Mouse (Mus musculus) large intestine, adult 2 months (tissue): ENCODE results near the gene H13. TPM values are rescaled to one million over a fixed set of nuclear protein-coding genes. Genes with fewer than 3 reads are reported as not detected.
"Not testable (repeated sequence)": the region's sequence is repeated elsewhere in the genome, so short reads cannot be mapped to it uniquely, and the experiment has no call there.

Experiments
- DNase-seq: peaks from one replicate; pipeline ENCODE4 v3.0.0-alpha.2; 2012; ENCODE audit warnings: low read depth, low spot score
- WGBS: fragments of 180-500 bp; shearing (Covaris S2); methylation state at CpG from one replicate; pipeline ENCODE4 v1.1.7; 2018; 5-methylcytosine and 5-hydroxymethylcytosine counted together
- polyA plus RNA-seq: library from polyadenylated mRNA; depleted of rRNA; stranded (reverse); fragments of >200 nt; gene quantifications from 2 replicates; pipeline ENCODE4 v1.2.3, GENCODE M21; 2012

The H13 gene
- polyA plus RNA-seq, 1 experiment: 102 TPM

DNA sequence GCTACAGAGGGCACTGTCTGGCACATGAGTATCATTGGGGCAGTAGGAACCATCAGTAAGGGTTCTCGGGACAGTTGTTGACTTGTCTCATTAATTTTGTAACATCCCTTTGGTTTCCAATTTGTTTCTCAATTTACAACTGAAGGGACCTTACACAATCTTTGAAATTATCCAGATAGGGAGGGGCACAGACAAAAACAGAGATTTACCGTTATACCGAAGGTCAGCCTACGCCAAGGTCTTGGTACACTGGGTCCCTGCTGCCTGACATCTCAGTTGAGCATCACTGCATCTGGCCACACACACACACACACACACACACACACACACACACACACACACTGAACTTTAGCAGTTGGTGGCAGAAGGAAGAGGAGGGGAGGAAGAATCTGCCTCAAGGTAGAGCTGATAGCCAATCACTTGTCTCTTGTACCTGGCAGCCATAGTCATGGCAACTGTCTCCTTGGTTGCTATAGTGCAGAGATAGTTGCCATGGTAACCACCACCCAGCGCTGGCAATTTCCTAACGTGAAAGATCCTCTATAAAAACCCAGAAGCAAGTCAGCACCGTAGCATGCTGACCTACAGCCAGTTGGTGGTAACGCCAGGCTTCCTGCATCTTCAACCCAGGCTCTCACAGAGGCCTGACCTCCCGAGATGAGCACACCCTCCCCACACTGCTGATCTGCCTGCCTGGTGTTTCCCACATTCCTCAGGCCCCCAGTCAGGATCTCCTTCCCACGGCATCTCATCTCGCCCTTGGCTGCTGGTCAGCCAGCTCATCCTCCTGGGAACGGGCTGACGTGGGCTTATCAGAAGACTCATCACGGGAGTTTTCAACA lies 15.2 kb upstream of the H13 start:
- WGBS: 40% methylated on average over 14 of the region's 14 CpGs
- no peak for DNase-seq

- DNase-seq: no peak
- WGBS: 55% methylated on average over 10 of the region's 10 CpGs
These were observed 11.9 kb upstream of the H13 start for GRCm38 (mm10) chr2:152657398-152657797.

DNA sequence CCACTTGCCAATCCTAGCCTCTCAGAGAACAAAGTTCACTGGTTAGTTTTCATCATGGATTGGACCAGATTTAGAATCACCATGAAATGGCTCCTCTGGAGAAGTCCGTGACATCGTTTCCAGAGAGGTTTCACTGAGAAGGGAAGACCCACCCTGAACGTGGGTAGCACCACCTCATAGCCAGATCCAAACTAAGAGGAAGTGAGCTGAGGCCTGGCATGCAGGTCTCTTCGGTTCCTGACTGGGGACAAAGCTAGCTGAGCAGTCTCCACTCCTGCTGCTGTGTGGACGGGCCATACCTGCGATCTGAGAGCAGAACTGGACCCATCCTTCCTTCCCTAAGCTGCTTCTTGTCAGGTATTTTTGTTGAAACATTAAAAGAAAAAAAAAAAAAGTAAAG lies 8.1 kb upstream of the H13 start:
- 75% methylated on average over 6 of the region's 6 CpGs for WGBS
- DNase-seq: no peak

DNA sequence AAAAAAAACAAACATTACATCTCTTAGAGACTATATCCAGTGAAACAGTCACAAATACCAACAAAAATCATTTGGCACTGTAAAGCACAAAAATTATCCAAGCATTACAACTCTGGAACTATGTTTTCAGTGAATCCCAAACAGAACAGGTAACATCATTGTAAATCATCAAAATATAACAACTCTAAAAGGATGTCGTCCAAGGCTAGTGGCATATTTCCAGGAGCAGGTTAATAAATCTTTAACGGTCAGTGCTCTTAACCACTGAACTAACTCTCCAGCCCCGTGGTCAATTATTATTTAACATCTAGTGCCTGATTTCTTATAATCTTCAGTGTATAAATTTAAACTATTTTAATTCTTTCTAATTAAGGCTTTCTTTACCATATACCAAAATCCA lies 3.1 kb upstream of the H13 start:
- 40% methylated on average over 3 of the region's 3 CpGs for WGBS
- not testable (repeated sequence) for DNase-seq

- no peak for DNase-seq
- 2% methylated on average over 46 of the region's 46 CpGs for WGBS
These were observed 601 bp downstream of the H13 start for GRCm38 (mm10) chr2:152669639-152670484.

DNA sequence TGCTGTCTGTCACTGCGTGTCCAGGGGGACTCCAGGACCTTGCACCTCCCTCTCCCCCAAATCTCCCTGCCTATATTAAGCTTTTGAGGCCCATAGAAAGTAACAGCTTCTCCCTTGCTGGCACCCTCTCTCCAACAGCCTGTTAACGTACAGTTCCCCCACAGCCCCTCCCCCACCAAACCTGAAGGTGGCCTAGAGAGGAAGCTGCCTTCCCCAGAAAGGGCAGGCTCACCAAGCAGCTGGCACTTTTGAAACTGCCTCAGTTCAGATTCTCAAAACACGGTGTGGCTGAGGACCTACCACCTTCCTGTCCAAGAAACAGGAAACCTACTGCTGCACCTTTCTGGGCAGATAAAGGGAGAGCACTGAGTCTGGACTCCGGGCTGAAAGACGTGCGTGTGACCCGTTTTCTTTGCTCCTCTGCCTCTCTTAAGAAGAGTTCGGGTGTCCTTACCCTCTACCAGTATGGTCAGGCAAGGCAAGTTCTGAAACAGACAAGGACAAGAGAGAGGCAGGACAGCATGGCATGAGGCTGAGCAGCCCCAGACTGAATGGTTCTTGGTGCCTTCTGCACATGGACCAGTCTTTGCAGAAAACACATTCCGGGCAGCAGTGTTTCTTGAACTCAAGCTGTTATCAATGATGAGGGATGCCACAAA lies 1.9 kb downstream of the H13 start:
- WGBS: 42% methylated on average over 9 of the region's 9 CpGs
- no peak for DNase-seq

DNA sequence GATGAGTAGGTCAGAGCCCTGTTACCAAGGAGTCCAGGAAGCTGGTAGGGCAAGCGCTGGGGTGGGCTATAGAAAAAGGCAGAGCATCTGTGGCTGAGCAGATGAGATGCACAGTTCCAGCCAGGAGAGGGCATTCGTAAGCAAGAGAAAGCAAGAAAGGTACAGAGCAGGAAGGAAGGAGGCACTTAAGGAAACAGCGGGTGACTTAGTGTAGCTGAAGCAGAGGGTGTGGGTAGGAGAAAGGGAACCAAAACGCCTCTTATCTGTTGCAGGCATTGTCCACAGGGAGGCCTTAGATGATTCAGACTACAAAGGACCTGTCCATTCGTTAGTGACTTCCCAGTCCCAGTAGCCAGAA lies 2.4 kb downstream of the H13 start:
- 6% methylated on average over 5 of the region's 5 CpGs for WGBS
- DNase-seq: no peak

DNA sequence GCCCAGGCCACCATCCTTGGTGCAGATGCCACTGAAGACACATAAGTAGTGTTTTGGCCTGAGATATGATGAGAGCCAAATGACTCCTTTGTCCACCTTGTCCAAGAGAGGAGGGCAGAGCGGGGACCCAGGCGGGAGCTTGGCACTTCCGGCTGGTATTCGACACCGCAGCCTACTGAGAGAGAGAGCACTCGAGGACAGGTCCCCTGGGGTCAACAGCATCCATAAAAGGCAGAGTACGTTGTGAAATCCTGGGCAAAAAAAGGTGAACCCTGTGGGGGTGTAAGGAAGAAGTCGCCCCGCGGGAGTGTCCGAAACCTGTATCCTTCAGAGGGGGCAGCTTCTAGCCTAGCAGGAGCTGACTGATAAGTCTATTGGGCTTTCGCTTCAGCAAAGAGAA lies 2.9 kb downstream of the H13 start:
- 81% methylated on average over 12 of the region's 12 CpGs for WGBS
- no peak for DNase-seq

GRCm38 (mm10) chr2:152674148-152674547 lies 4.9 kb downstream of the H13 start:
- 20% methylated on average over 11 of the region's 11 CpGs for WGBS
- no peak for DNase-seq

- 64% methylated on average over 13 of the region's 13 CpGs for WGBS
These were observed 6.1 kb downstream of the H13 start for GRCm38 (mm10) chr2:152675252-152675791.

GRCm38 (mm10) chr2:152678302-152678701 lies 9.0 kb downstream of the H13 start:
- no peak for DNase-seq
- WGBS: 43% methylated on average over 3 of the region's 3 CpGs

More at GRCm38 (mm10) chr2:152675252-152675791, 6.1 kb downstream of the H13 start:
- DNase-seq: no peak

- no peak for DNase-seq
- 79% methylated on average over 5 of the region's 5 CpGs for WGBS
These were observed 9.7 kb downstream of the H13 start for GRCm38 (mm10) chr2:152678925-152679324.

DNA sequence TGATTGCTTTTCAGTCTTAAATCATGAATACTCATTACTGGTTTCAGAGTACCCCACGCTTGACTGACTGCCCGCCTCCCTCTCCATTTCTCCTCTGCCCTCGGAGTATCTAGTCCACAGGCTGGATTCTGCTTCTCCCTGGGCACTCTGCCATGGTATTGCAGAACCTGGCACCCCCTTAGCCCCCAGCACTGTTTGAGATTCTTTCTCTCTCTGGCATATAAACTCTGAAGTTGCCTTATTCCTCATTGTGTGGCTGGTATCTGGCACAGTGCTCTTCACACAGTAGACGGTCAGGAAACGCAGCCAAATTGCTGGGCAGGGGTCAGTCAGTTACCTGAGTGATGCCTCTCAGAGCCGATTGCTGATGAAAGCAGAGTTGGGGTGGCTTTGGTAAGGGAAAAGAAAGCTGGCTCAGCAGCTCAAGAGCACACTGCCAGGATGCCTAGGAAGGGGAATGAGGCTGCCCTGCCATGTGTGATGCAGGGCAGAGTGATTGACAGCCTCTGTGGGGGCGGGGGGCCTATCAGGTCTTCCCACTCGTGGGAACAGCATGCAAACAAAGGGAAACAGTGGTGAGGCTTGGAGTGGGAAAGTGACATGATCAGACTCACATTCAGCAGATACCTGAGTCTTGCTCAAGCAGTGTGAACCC lies 10.6 kb downstream of the H13 start:
- 81% methylated on average over 8 of the region's 8 CpGs for WGBS
- no peak for DNase-seq

- DNase-seq: no peak
- 22% methylated on average over 5 of the region's 5 CpGs for WGBS
These were observed 13.8 kb downstream of the H13 start for GRCm38 (mm10) chr2:152683086-152683485.

GRCm38 (mm10) chr2:152686399-152686798 lies 17.1 kb downstream of the H13 start:
- 59% methylated on average over 12 of the region's 12 CpGs for WGBS
- DNase-seq: no peak

GRCm38 (mm10) chr2:152686806-152687267 lies 17.6 kb downstream of the H13 start, which contains the start of gene Mcts2:
Gene Mcts2, plus strand, starts transcription at chr2:152687035.
- DNase-seq: no peak
- WGBS: 63% methylated on average over 45 of the region's 45 CpGs

GRCm38 (mm10) chr2:152691564-152692217 lies 22.4 kb downstream of the H13 start:
- 77% methylated on average over 7 of the region's 7 CpGs for WGBS
- DNase-seq: no peak

DNA sequence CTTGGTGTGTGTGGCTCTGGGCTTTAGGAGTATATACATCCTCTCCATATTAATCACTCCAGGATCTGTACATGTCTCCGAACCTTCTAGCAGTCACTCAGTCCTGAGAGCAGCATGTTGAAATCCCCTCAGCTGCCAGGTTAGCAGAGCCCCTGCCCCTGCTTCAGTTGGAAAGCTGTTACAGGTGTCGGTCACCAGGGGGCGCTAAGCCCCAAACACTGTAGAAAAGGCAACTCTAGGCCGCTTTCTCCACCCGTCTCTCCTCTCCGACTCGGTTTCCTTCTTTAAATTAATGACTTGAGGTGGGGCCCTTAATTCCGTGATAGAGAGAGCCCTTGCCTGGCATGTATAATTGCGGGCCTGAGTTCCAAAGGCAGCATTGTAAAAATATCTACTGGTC lies 24.0 kb downstream of the H13 start:
- 6% methylated on average over 9 of the region's 9 CpGs for WGBS
- no peak for DNase-seq

DNA sequence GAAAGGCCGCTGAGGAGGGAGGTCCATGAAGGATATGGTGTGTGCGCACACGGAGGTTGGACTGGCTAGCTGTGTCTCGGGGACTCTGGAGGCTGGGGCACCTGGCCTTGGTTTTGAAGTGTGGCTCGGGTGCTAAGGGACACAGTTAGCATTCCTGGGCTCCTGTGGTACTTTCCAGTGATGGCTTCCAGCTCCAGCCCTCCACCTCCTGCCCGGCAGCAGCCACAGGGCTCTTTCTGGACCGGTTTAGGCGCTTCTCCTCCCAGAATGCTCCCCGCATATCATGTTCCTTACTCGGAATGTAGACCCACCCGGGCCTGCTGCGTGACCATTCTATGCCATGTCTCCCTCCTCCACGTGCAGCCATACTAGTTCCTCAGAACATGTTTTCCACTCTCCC lies 24.5 kb downstream of the H13 start:
- no peak for DNase-seq
- 86% methylated on average over 13 of the region's 13 CpGs for whole genome bisulfite sequencing
